Mouse (Mus musculus) spleen, postnatal 10 days (tissue): ENCODE results near the gene Hydin.
A peak's percentile ranks its signal among the peaks of the same experiment; 100 is the strongest.
"Not testable (repeated sequence)": the region's sequence is repeated elsewhere in the genome, so short reads cannot be mapped to it uniquely, and the experiment has no call there.

Source experiments
- DNase-seq, 2 experiments: peaks; one replicate each; pipeline ENCODE4 v3.0.0; 2021 to 2022; ENCODE audit warnings: low spot score in 2 of 2

Gene Hydin

GRCm38 (mm10) chr8:110522985-110523384 lies 256.2 kb downstream of the Hydin start:
- no peak for DNase-seq

DNA sequence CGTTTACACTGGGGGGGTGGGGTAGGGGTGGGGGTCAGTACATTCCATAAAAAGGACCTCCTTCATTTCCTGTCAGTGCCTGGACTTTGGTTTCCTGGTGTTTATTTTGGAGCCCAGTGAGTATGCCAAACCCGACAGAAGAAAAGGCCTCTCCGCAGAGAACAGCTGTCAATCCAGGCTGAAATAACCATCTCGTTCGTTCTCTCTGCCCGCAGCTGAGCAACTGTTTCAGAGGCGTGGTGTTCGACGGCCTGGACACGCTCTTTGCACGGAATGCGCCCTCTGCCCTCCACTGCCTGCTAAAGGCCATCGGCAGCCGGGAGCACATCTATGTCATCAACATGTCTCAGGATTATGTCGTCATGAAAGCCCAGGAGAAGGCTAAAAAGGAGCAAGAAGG lies 258.5 kb downstream of the Hydin start:
- DNase-seq, result no peak

- no peak for DNase-seq
Measured at GRCm38 (mm10) chr8:110530008-110530762, 263.4 kb downstream of the Hydin start.

DNA sequence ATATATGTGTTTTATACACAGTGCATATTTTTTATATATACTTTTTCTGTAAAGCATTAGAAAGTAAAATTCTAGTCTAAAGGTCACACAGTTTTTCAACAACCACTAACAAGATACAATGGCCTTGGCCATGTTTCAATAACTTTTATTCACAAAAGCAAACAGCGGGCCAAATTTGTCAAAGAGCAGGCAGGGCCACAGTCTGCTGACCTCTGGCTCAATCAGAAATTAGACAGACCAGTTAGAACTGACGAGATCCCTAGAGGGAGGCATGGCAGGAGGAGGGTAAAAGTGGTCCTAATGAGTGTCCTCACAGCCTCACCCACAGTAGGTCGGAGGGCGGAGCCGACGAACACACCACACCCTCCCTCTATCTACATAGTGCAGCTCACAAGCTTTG lies 267.0 kb downstream of the Hydin start:
- no peak for DNase-seq

- no peak for DNase-seq
Measured at GRCm38 (mm10) chr8:110537849-110538248, 271.1 kb downstream of the Hydin start.

- DNase-seq, result no peak
Measured at GRCm38 (mm10) chr8:110550343-110550742, 283.6 kb downstream of the Hydin start.

DNA sequence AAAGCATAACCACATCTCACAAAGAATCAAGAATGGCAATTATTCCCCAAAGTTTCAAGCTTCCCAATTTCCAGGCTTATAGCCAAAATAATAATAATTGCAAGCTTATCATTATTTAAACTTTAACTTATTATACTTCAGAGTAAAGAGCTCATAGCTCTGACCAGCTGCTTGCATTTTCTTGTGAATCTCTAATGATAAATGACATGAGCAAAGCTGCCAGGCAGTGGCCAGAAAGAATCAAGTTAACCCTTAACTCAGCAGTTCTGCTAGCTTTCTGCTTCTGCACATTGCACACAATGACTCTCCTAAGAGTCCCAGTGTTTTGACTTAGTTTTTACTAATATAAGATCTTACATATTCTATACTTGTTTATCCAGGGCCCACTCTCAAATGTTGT lies 285.3 kb downstream of the Hydin start:
- not testable (repeated sequence) for DNase-seq

DNA sequence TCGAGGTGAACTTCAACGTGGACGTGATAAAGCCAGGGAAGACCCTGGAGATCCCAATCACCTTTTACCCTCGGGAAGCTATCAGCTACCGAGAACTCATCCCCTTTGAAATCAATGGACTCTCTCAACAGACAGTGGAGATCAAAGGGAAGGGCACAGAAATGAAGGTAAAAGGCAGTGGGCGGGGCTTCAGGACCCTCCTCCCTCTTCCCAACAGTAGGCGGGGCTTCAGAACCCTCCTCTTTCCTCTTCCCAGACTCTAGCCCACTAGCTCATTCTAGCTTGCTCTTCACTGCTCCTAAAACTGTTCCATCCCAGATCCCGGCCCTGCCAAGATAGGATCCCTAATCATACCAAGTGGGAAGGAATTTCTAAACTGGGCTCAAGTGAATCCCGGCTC lies 325.9 kb downstream of the Hydin start:
- DNase-seq, result no peak

DNA sequence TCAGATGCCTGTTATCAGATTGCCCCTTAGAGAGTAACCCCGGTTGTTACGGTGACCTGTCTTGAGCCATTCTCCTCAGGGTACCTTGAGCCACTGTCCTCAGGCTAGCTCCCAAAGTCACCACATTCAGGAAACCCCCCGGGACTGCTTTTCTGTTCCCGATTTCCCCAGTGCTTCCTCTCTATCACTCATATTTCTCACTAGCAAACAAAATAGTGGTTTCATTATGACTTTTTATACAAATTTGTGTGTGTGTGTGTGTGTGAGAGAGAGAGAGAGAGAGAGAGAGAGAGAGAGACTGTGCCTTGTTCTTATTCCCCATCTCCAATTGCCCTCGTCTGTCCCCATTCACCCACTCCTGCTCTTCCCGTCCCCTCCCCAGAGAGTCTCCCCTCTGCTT lies 327.4 kb downstream of the Hydin start:
- DNase-seq, result no peak

DNA sequence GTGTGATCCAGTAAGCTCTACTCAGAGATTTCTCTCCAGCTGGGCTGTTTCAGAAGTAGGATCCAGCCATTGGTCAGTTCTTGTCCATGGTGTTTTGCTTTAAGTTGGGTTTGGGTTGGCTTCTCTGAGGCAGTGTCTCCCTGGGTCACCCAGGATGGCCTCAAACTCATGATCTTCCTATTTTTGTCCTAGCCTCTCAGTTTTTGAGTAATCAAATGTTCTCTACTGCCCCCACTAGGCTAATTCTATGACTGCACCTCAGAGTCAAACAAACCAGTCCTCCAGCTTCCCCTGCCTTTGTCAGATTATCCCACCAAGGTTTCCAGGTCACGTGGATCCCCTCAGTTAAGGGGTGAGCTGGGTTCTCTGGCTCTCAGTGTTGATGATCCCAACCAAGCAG lies 337.8 kb downstream of the Hydin start:
- peak in 1 of 2 experiments; percentile 42 for DNase-seq

GRCm38 (mm10) chr8:110605401-110606015 lies 338.7 kb downstream of the Hydin start:
- DNase-seq, result no peak

DNA sequence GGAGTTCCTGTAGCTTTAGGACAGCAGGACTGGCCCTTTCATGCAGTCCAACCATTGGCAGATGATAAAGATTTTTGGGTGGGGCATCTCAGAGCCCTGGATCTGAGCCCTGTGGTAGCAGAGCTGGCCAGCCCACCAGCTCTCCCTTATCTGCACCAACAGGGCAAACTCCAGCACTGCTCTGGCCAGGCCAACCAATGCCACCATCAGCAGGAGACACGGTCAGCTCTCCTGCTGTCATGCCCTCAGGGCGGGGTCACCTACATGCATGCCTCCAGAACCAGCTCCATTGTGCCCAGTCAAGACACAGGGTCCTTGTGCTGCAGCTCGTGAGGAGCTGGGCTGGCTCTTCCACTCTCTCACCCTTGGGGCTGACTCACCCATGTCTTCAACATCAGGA lies 349.0 kb downstream of the Hydin start:
- DNase-seq, result no peak

GRCm38 (mm10) chr8:110617801-110618358 lies 351.1 kb downstream of the Hydin start:
- no peak for DNase-seq

DNA sequence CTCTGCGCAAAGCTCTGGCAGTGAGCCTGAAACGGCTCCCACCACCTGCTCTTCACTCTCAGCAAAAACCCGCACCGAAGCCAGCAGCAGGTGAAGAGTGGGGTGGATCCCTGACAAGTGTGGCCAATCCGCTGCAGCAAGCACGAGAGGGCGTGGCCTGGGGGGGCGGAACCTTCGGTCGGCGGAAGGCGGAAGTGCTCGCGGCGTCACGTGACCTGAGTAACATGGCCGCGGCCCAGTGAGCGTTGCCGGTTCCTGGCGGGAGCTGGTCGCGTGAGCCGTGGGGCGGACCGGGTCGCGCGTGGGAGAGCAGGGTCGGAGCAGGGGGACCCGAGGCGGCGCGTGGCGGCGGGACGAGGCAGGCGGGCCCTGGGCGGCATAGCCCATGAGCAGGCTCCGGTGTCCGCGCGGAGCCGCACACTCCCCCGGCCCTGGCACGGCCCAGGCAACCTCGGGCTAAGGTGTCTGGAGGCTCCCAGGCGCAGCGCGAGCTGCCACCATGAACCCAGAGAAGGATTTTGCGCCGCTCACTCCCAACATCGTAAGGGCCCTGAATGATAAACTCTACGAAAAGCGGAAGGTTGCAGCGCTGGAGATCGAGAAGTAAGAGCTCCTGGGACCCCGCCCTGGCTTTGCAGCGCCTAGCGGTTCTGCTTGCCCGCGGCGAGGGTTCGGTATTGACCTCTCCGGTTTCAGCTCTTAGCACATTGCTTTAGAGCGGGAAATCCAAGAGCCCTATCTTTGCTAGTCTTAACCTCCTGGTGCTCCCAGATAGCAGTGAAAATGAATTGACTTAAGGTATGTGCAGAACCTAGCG lies 351.8 kb downstream of the Hydin start, which contains the start of gene Vac14:
TSS of gene Vac14 (plus strand) at position 195 of the 817 bp plus-strand sequence.
- DNase-seq, result peak; percentile 96 to 100

- DNase-seq, result no peak
Measured at GRCm38 (mm10) chr8:110619208-110619574, 352.4 kb downstream of the Hydin start.

DNA sequence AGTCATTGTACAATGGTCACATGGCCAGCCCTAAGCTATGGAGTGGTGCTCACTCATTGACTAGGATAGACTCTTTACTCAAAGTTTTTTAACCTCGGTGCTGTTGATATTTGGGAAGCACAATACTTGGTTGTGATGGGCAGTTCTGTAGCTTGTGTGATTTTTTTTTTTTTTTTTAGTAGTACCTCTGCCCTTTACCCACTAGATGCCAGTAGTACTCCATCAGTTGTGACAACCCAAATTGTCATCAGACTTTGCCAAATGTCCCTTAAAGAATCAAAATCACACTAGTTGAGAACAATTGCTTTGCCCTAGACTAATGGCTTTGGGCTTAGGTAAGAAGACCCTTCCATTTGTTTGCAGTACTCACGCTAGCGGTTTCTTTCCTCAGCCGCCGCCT lies 353.1 kb downstream of the Hydin start:
- DNase-seq, result no peak

- no peak for DNase-seq
Measured at GRCm38 (mm10) chr8:110626431-110626830, 359.7 kb downstream of the Hydin start.

DNA sequence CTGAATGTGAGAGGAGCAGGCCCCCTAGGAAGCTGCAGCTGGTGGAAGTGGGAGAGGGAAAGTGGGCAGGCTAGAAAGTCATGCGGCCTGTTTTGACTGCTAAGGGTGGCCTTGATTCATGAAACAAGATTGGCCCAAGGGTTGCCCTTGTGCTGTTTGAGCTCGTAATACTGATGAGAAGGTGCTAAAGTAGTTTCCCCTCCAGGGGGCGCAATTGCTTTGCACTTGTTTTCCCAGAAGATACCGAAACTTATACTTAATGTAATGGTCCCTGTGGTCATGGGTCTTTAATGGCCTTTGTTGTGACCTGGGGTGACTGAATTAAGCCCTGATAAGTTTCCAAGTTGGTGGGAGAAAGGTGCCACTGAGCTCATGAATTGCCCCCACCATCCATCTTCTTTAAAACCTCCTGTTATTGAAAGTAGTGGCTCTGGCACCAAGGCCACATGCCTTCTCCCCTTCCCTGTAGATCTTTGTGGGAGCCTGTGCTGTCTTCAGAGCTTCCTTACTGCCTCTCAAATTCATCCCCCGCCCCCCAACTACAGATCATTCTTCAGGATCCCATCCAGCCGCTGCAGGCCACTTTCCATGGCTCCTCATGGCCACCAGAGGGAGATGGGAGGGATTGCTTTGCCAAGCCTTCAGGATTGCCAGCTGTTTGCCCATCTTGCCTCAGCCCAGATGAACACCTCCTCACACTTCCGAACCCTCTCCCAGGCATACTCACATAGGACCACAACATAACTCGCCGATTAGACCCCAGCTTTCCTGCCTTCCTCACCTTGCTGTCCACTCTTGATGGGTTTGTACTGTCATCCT lies 362.7 kb downstream of the Hydin start:
- peak; percentile 24 to 72 for DNase-seq

- DNase-seq, result no peak
Measured at GRCm38 (mm10) chr8:110630079-110630478, 363.3 kb downstream of the Hydin start.

GRCm38 (mm10) chr8:110630571-110631071 lies 363.8 kb downstream of the Hydin start:
- DNase-seq, result no peak

DNA sequence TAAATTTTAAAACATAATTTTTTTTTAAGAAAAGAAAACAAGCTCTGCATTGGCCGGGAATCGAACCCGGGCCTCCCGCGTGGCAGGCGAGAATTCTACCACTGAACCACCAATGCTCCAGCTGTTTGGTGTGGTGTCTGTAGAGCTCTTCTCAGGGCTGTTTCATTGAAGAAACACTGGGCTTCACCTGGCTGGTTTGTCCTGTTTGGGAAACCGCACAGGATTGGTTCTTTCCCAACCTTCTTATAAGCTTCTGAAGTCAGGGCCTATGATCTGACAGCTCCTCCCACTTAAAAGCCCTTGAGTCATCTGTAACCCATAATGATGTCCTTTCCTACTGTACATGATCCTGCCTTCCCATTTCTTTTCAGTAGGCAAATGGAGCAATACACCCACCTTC lies 364.4 kb downstream of the Hydin start:
- no peak for DNase-seq
